Mouse (Mus musculus) neural tube, embryonic 12.5 days (tissue): ENCODE measurements around the gene Osgep. TPM values are rescaled to one million over a fixed set of nuclear protein-coding genes. Genes with fewer than 3 reads are reported as not detected.
A peak's percentile ranks its signal among the peaks of the same experiment; 100 is the strongest.

Experiments used
- ATAC-seq: fragments of 200-750 bp; cut with Nextera tagmentation; 2 replicates; pipeline ENCODE4 v1.8.0; 2017; ENCODE audit warnings: low read depth, mild to moderate bottlenecking, moderate TSS enrichment, moderate library complexity; ENCODE audit not compliant: low FRiP score
- H3K27ac ChIP-seq: fragments of 300-500 bp; sonication (generic); 2 replicates; pipeline ENCODE4 v1.5.1; 2016
- H3K27me3 ChIP-seq: fragments of 300-500 bp; sonication (generic); replicated peaks from 2 replicates; pipeline ENCODE4 v1.6.1; 2016; ENCODE audit warnings: mild to moderate bottlenecking
- H3K36me3 ChIP-seq: fragments of 300-500 bp; sonication (generic); 2 replicates; pipeline ENCODE4 v1.6.1; 2016; ENCODE audit warnings: mild to moderate bottlenecking
- H3K4me1 ChIP-seq: fragments of 300-500 bp; sonication (generic); 2 replicates; pipeline ENCODE4 v1.6.1; 2016
- H3K4me2 ChIP-seq: fragments of 300-500 bp; sonication (generic); replicated peaks from 2 replicates; pipeline ENCODE4 v1.6.1; 2016; ENCODE audit warnings: mild to moderate bottlenecking
- H3K4me3 ChIP-seq: fragments of 300-500 bp; sonication (generic); 2 replicates; pipeline ENCODE4 v1.5.1; 2016
- H3K9ac ChIP-seq: fragments of 300-500 bp; sonication (generic); 2 replicates; pipeline ENCODE4 v1.6.1; 2016; ENCODE audit warnings: mild to moderate bottlenecking
- H3K9me3 ChIP-seq: fragments of 300-500 bp; sonication (generic); 2 replicates; pipeline ENCODE4 v1.6.1; 2016; ENCODE audit warnings: mild to moderate bottlenecking
- WGBS: fragments of 180-500 bp; shearing (Covaris S2); methylation state at CpG from one replicate; pipeline ENCODE4 v1.1.7; 2016; 5-methylcytosine and 5-hydroxymethylcytosine counted together
- polyA plus RNA-seq: library from polyadenylated mRNA; unstranded; fragments of >200 nt; fragmentation: Nextera tagmentation; extraction: Ambion mirVana; gene quantifications from 2 replicates; pipeline ENCODE4 v1.2.1, GENCODE M21; 2016

Osgep gene
- polyA plus RNA-seq, 1 experiment from 2014 or later: 120 TPM

DNA sequence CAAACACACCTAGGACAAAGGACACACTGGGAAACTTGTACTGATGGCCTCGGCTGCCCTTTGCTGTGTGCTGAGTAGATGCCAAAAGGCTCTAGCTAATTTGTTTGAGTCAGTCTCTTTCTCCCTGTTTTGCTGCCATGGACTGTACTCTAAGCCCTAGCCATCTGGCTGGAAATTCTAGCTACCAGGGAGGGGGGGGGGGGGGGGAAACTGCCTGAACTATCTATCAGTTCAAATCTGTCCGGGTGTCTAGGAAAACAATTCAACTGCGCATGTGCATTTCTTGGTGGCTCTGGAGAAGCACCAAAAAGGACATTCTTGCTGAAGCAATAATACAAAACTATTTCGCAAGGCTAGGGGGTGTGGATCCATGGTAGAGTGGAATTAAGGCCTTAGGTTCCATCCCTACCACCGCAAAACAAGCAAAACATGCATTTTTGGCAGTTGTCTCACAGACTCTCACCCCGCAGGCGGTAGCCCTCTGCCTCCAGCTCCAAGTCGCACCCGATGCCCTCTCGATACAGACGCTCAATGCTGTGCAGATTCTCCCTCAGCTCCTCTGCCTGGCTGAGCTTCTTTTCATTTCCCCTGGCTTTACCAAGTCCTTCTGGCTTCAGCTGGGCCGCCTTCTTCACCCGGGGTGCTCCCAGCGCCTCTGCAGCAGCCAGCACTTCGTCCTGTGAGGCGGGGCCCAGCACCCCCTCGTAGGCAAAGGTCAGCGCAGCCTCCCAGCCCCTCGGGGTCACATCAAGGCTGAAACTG lies 28.5 kb downstream of the Osgep start:
- H3K27ac ChIP-seq: no peak overlapping the region
- H3K36me3 ChIP-seq: no peaks in the 10 kb centered on the region
- no peaks in the 10 kb centered on the region for H3K9me3 ChIP-seq
- H3K4me1 ChIP-seq: peaks cover 10% of the 10 kb centered on the region
- H3K27me3 ChIP-seq: peaks cover 3% of the 10 kb centered on the region; the same call in 1 of the 2 replicates
- peak overlapping the region; percentile 83 for H3K4me2 ChIP-seq
- WGBS: 16% methylated on average over 19 of the region's 19 CpGs
- H3K9ac ChIP-seq: peak overlapping the region; percentile 65
- peak overlapping the region; percentile 47 for H3K4me3 ChIP-seq
- ATAC-seq: peak; percentile 41

GRCm38 (mm10) chr14:50895407-50895806 lies 29.3 kb downstream of the Osgep start:
- Histone ChIP-seq H3K36me3 (no peaks in the 10 kb centered on the region), H3K9ac (no peak overlapping the region), H3K27me3 (peaks cover 3% of the 10 kb centered on the region; the same call in 1 of the 2 replicates), H3K27ac (no peak overlapping the region), H3K4me2 (no peak overlapping the region), H3K4me3 (no peak overlapping the region), H3K4me1 (peaks cover 10% of the 10 kb centered on the region), H3K9me3 (no peaks in the 10 kb centered on the region)
- no peak for ATAC-seq

DNA sequence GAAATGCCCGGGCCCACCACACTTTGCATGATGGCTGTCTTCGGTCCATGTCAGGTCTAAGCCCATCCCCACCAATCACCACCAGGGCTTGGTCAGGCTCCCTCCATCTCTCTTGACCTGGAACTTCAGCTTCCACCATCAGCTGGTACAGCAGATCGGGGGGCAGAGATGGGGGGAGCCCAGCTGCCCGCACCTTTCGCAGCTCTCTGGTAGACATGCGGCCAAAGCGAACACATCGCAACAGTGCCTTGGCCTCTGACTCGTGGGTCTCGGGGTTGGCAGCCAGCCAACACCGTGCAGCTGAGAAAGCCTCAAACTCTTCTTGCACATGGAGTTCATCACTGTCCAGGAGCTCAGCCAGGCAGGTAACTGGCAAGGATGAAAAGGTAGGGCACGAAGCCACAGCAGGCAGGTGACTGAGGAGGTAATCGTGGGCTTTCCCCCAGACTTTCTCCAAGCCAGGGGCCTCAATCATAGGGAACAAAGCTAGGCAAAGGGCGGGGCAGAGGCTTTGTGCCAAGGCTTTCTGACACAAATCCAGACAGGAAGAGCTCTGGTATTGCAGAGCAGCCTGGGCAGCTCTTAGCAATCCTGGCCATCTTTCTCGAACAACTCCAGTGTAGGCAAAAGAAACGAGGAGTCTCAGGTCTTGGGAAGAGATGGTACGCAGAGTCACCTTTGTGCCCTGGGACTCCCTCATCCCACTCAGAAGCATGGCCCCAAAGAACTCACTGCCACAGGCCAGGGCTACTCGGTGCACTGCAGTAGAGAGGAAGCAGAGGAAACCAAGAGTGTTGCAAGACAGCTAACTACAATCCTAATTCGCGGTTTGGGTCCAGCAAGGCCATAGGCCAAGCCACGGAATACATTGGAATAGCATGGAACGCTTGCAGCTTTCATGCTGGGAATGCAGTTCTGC lies 31.9 kb downstream of the Osgep start:
- no peak overlapping the region for H3K4me2 ChIP-seq
- H3K27me3 ChIP-seq: peaks cover 3% of the 10 kb centered on the region; the same call in 1 of the 2 replicates
- no peak for ATAC-seq
- peaks cover 10% of the 10 kb centered on the region for H3K4me1 ChIP-seq
- H3K27ac ChIP-seq: no peak overlapping the region
- H3K4me3 ChIP-seq: no peak overlapping the region
- H3K36me3 ChIP-seq: no peaks in the 10 kb centered on the region
- 90% methylated on average over 22 of the region's 22 CpGs for WGBS
- H3K9me3 ChIP-seq: no peaks in the 10 kb centered on the region
- H3K9ac ChIP-seq: no peak overlapping the region

GRCm38 (mm10) chr14:50892091-50892490 lies 32.6 kb downstream of the Osgep start:
- Histone ChIP-seq H3K36me3 (no peaks in the 10 kb centered on the region), H3K4me3 (no peak overlapping the region), H3K9ac (no peak overlapping the region), H3K9me3 (no peaks in the 10 kb centered on the region), H3K27me3 (peaks cover under 1% of the 10 kb centered on the region; the same call in 1 of the 2 replicates), H3K4me2 (no peak overlapping the region), H3K27ac (no peak overlapping the region), H3K4me1 (peaks cover 8% of the 10 kb centered on the region)
- ATAC-seq: no peak
- 88% methylated on average over 7 of the region's 7 CpGs for WGBS

GRCm38 (mm10) chr14:50891621-50892020 lies 33.1 kb downstream of the Osgep start:
- Histone ChIP-seq H3K4me3 (no peak overlapping the region), H3K9me3 (no peaks in the 10 kb centered on the region), H3K4me2 (no peak overlapping the region), H3K27ac (no peak overlapping the region), H3K27me3 (no peaks in the 10 kb centered on the region; the same call in 1 of the 2 replicates), H3K9ac (no peak overlapping the region), H3K36me3 (no peaks in the 10 kb centered on the region), H3K4me1 (peaks cover 3% of the 10 kb centered on the region)
- ATAC-seq: no peak
- 93% methylated on average over 8 of the region's 8 CpGs for WGBS

GRCm38 (mm10) chr14:50876236-50876950 lies 48.3 kb downstream of the Osgep start:
- no peaks in the 10 kb centered on the region for H3K36me3 ChIP-seq
- H3K4me3 ChIP-seq: no peak overlapping the region
- no peaks in the 10 kb centered on the region for H3K27me3 ChIP-seq
- whole genome bisulfite sequencing: 84% methylated on average over 6 of the region's 6 CpGs
- no peaks in the 10 kb centered on the region for H3K4me1 ChIP-seq
- no peak overlapping the region for H3K9ac ChIP-seq
- H3K9me3 ChIP-seq: no peaks in the 10 kb centered on the region
- H3K27ac ChIP-seq: no peak overlapping the region
- no peak overlapping the region for H3K4me2 ChIP-seq
- ATAC-seq: no peak

- no peak overlapping the region for H3K9ac ChIP-seq
- H3K9me3 ChIP-seq: no peaks in the 10 kb centered on the region
- no peaks in the 10 kb centered on the region for H3K27me3 ChIP-seq
- H3K4me2 ChIP-seq: no peak overlapping the region
- no peaks in the 10 kb centered on the region for H3K36me3 ChIP-seq
- no peak overlapping the region for H3K4me3 ChIP-seq
- H3K4me1 ChIP-seq: no peaks in the 10 kb centered on the region
- no peak overlapping the region for H3K27ac ChIP-seq
- ATAC-seq: no peak
- 84% methylated on average over 6 of the region's 6 CpGs for WGBS
Observed at GRCm38 (mm10) chr14:50875591-50876230, 49.0 kb downstream of the Osgep start.

- H3K4me2 ChIP-seq: no peak overlapping the region
- 89% methylated on average over 3 of the region's 3 CpGs for WGBS
- no peaks in the 10 kb centered on the region for H3K36me3 ChIP-seq
- H3K27me3 ChIP-seq: no peaks in the 10 kb centered on the region
- ATAC-seq: no peak
- H3K9me3 ChIP-seq: no peaks in the 10 kb centered on the region
- no peak overlapping the region for H3K4me3 ChIP-seq
- no peaks in the 10 kb centered on the region for H3K4me1 ChIP-seq
- no peak overlapping the region for H3K27ac ChIP-seq
- no peak overlapping the region for H3K9ac ChIP-seq
Observed at GRCm38 (mm10) chr14:50875175-50875574, 49.5 kb downstream of the Osgep start.

- WGBS: 87% methylated on average over 2 of the region's 2 CpGs
- ATAC-seq: no peak
- Histone ChIP-seq H3K9me3 (no peaks in the 10 kb centered on the region), H3K4me1 (no peaks in the 10 kb centered on the region), H3K4me2 (peak overlapping the region; percentile 72; the same call in 1 of the 2 replicates), H3K27ac (no peak overlapping the region), H3K9ac (no peak overlapping the region), H3K4me3 (no peak overlapping the region), H3K27me3 (no peaks in the 10 kb centered on the region), H3K36me3 (no peaks in the 10 kb centered on the region)
Observed at GRCm38 (mm10) chr14:50871284-50871683, 53.4 kb downstream of the Osgep start.

DNA sequence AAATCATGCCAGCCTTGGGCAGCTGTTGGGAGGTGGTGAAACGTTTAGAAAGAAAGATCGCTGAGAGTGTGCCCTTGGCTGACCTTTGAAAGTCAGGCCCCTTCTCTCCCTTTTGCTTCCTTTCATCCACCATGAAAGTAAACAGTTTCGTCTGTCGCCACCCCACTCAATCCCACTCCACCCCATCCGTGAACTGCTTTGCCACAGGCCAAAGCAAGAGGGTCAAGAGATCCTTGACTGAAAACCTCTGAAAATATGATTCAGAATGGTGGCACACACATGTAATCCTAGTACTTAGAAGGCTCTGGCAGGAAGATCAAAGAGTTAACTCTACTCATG lies 53.9 kb downstream of the Osgep start:
- Histone ChIP-seq H3K36me3 (no peaks in the 10 kb centered on the region), H3K4me3 (peak overlapping the region; percentile 51), H3K9ac (peak overlapping the region; percentile 56), H3K27me3 (no peaks in the 10 kb centered on the region), H3K4me1 (no peaks in the 10 kb centered on the region), H3K27ac (no peak overlapping the region), H3K9me3 (no peaks in the 10 kb centered on the region), H3K4me2 (peak overlapping the region; percentile 72)
- 25% methylated on average over 5 of the region's 5 CpGs for WGBS
- ATAC-seq: no peak

DNA sequence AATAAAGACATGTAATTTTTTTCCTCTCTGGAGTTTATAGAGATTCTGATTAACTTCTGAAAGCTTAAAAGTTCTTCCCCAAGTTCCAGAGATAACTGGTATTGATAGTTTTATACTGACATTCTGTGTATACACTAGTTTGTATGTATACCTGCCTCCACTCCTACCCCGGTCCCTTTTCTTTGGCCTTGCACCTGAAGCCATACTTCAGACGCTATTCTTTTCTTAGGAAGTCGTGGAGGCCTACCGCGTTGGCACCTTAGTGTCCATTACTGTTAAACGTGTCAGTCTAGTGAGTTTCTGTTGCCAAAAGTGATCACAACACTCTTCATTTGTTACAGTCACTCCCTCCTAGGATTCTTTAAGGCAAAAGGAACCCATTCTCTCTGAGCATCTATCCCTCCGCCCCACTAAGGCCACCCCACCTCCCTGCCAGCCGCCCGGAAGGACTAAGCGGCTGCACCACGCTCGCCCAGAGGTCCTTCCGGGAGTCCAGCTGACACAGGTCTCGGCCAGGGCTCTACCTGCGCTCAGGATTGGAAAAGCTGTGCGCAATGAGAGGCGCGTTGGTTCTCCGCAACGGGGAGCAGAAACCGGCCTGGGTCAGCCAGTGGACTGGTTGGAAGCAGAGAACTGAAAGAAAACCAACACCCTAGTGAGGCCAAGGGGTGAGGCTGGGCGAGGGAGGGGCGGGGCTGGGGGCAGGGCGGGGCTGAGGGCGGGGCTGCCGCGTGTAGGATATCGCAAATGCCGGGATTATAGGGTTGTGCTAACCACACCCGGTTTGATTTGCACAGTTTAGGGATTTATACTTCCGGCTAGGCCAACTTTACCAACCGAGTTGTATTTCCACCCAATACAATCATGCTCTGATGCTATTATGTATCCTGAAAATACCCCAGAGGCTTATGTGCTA lies 54.5 kb downstream of the Osgep start, which contains the start of gene Tep1:
Tep1 (minus strand) TSS at position 672 of the 916 bp plus-strand sequence.
- peak; percentile 93 for ATAC-seq
- peak within 1 kb of the TSS; percentile 51 for H3K4me3 ChIP-seq
- no peaks in the 10 kb centered on the region for H3K36me3 ChIP-seq
- no peak within 1 kb of the TSS for H3K27ac ChIP-seq
- peak within 1 kb of the TSS; percentile 56 for H3K9ac ChIP-seq
- 7% methylated on average over 32 of the region's 32 CpGs for WGBS
- H3K4me2 ChIP-seq: peak within 1 kb of the TSS; percentile 72
- no peaks in the 10 kb centered on the region for H3K9me3 ChIP-seq
- no peaks in the 10 kb centered on the region for H3K27me3 ChIP-seq
- no peaks in the 10 kb centered on the region for H3K4me1 ChIP-seq
